Mouse (Mus musculus) cerebellum, adult 11 months (tissue): ENCODE measurements at regions not wholly inside any gene's neighbourhood (a gene's known extent, or its start where the extent isn't known, plus 50 kb on each side); places are given as distances from the start of the nearest gene placed in this dataset.

Experiments
- DNase-seq: peaks from one replicate; pipeline ENCODE4 v3.0.0; 2022

GRCm38 (mm10) chr15:93961950-93962349 is 366.3 kb upstream of the Prickle1 start:
- no peak for DNase-seq

GRCm38 (mm10) chr15:93959931-93960330 is 364.2 kb upstream of the Prickle1 start:
- DNase-seq: no peak

GRCm38 (mm10) chr15:93958086-93958485 is 362.4 kb upstream of the Prickle1 start:
- no peak for DNase-seq

GRCm38 (mm10) chr15:93956801-93957200 is 361.1 kb upstream of the Prickle1 start:
- no peak for DNase-seq

- DNase-seq: no peak
Observed at GRCm38 (mm10) chr15:93953548-93953947, 357.9 kb upstream of the Prickle1 start.

- no peak for DNase-seq
Observed at GRCm38 (mm10) chr15:93950441-93950840, 354.8 kb upstream of the Prickle1 start.

GRCm38 (mm10) chr15:93948902-93949301 is 353.2 kb upstream of the Prickle1 start:
- DNase-seq: no peak

- DNase-seq: no peak
Observed at GRCm38 (mm10) chr15:93943545-93943944, 347.9 kb upstream of the Prickle1 start.

GRCm38 (mm10) chr15:93932971-93933496 is 337.3 kb upstream of the Prickle1 start:
- no peak for DNase-seq

- no peak for DNase-seq
Observed at GRCm38 (mm10) chr15:93926842-93927241, 331.2 kb upstream of the Prickle1 start.

GRCm38 (mm10) chr15:93926262-93926661 is 330.6 kb upstream of the Prickle1 start:
- no peak for DNase-seq

- no peak for DNase-seq
Observed at GRCm38 (mm10) chr15:93921457-93922234, 326.0 kb upstream of the Prickle1 start.

GRCm38 (mm10) chr15:93920996-93921395 is 325.3 kb upstream of the Prickle1 start:
- DNase-seq: no peak

- DNase-seq: no peak
Observed at GRCm38 (mm10) chr15:93919577-93919976, 323.9 kb upstream of the Prickle1 start.

GRCm38 (mm10) chr15:93916856-93917255 is 321.2 kb upstream of the Prickle1 start:
- no peak for DNase-seq

- DNase-seq: no peak
Observed at GRCm38 (mm10) chr15:93913462-93913861, 317.8 kb upstream of the Prickle1 start.

GRCm38 (mm10) chr15:93913041-93913440 is 317.4 kb upstream of the Prickle1 start:
- DNase-seq: no peak

- no peak for DNase-seq
Observed at GRCm38 (mm10) chr15:93910981-93911431, 315.3 kb upstream of the Prickle1 start.

- no peak for DNase-seq
Observed at GRCm38 (mm10) chr15:93910158-93910557, 314.5 kb upstream of the Prickle1 start.

- DNase-seq: no peak
Observed at GRCm38 (mm10) chr15:93903671-93904603, 308.2 kb upstream of the Prickle1 start.

GRCm38 (mm10) chr15:93882826-93883225 is 287.1 kb upstream of the Prickle1 start:
- no peak for DNase-seq

- DNase-seq: no peak
Observed at GRCm38 (mm10) chr15:93881276-93881675, 285.6 kb upstream of the Prickle1 start.

- DNase-seq: no peak
Observed at GRCm38 (mm10) chr15:93880302-93880701, 284.6 kb upstream of the Prickle1 start.
